Mouse (Mus musculus): ENCODE data around the gene Nr2c1.
A peak's percentile ranks its signal among the peaks of the same experiment; 100 is the strongest.

Gene Nr2c1

GRCm38 (mm10) chr10:94147756-94148531 is at the start of gene Nr2c1:
TSS of gene Nr2c1 (plus strand) at chr10:94148023.
- peak; percentile 91 to 94 for DNase-seq

GRCm38 (mm10) chr10:94098100-94098499 is 49.7 kb upstream of the Nr2c1 start:
- peak; percentile 73 to 88 for DNase-seq

GRCm38 (mm10) chr10:94105498-94105897 is 42.3 kb upstream of the Nr2c1 start:
- DNase-seq: no peak

- DNase-seq: peak; percentile 31 to 50
Measured at GRCm38 (mm10) chr10:94107168-94107567, 40.7 kb upstream of the Nr2c1 start.

GRCm38 (mm10) chr10:94107607-94108006 is 40.2 kb upstream of the Nr2c1 start:
- peak in 1 of 2 experiments; percentile 7 for DNase-seq

- DNase-seq: no peak
Measured at GRCm38 (mm10) chr10:94108791-94109190, 39.0 kb upstream of the Nr2c1 start.

GRCm38 (mm10) chr10:94110834-94111754 is 36.7 kb upstream of the Nr2c1 start:
- DNase-seq: no peak

- DNase-seq: no peak
Measured at GRCm38 (mm10) chr10:94112207-94112606, 35.6 kb upstream of the Nr2c1 start.

GRCm38 (mm10) chr10:94115893-94116599 is 31.8 kb upstream of the Nr2c1 start:
- DNase-seq: peak; percentile 69 to 86

GRCm38 (mm10) chr10:94116781-94117340 is 31.0 kb upstream of the Nr2c1 start:
- DNase-seq: no peak

- no peak for DNase-seq
Measured at GRCm38 (mm10) chr10:94117916-94118315, 29.9 kb upstream of the Nr2c1 start.

GRCm38 (mm10) chr10:94118993-94119392 is 28.8 kb upstream of the Nr2c1 start:
- no peak for DNase-seq

GRCm38 (mm10) chr10:94120676-94121075 is 27.1 kb upstream of the Nr2c1 start:
- no peak for DNase-seq

GRCm38 (mm10) chr10:94122595-94122994 is 25.2 kb upstream of the Nr2c1 start:
- DNase-seq: no peak

- no peak for DNase-seq
Measured at GRCm38 (mm10) chr10:94123581-94123980, 24.2 kb upstream of the Nr2c1 start.

- peak in 1 of 2 experiments; percentile 15 for DNase-seq
Measured at GRCm38 (mm10) chr10:94124376-94124775, 23.4 kb upstream of the Nr2c1 start.

- DNase-seq: peak; percentile 60 to 71
Measured at GRCm38 (mm10) chr10:94129680-94130119, 18.1 kb upstream of the Nr2c1 start.

- no peak for DNase-seq
Measured at GRCm38 (mm10) chr10:94133081-94133480, 14.7 kb upstream of the Nr2c1 start.

GRCm38 (mm10) chr10:94133674-94134073 is 14.1 kb upstream of the Nr2c1 start:
- no peak for DNase-seq

GRCm38 (mm10) chr10:94134535-94135390 is 13.1 kb upstream of the Nr2c1 start:
- DNase-seq: no peak

GRCm38 (mm10) chr10:94138890-94139482 is 8.8 kb upstream of the Nr2c1 start:
- no peak for DNase-seq

Data from lung, adult 18-20 months (tissue).